Mouse (Mus musculus) ZHBTc4 (cell line): ENCODE data around the gene Slc27a5.

Experiments
- DNase-seq: peaks from one replicate; pipeline ENCODE4 v3.0.0-alpha.2; 2011; ENCODE audit warnings: low read depth, low spot score

Slc27a5 gene

GRCm38 (mm10) chr7:12986906-12987305 is 11.1 kb downstream of the Slc27a5 start:
- DNase-seq: peak; percentile 76

GRCm38 (mm10) chr7:12985724-12986123 is 12.3 kb downstream of the Slc27a5 start:
- no peak for DNase-seq

- peak; percentile 56 for DNase-seq
These were observed 17.7 kb downstream of the Slc27a5 start for GRCm38 (mm10) chr7:12980291-12980690.

GRCm38 (mm10) chr7:12979776-12980175 is 18.2 kb downstream of the Slc27a5 start:
- peak; percentile 64 for DNase-seq

- no peak for DNase-seq
These were observed 18.9 kb downstream of the Slc27a5 start for GRCm38 (mm10) chr7:12978931-12979722.

- peak; percentile 99 for DNase-seq
These were observed 20.2 kb downstream of the Slc27a5 start, which contains the start of gene Zfp446 for GRCm38 (mm10) chr7:12977682-12978389. TSS of gene Zfp446 (plus strand) at chr7:12977848.

- DNase-seq: peak; percentile 63
These were observed 27.1 kb downstream of the Slc27a5 start for GRCm38 (mm10) chr7:12970906-12971305.

- DNase-seq: peak; percentile 68
These were observed 31.7 kb downstream of the Slc27a5 start for GRCm38 (mm10) chr7:12966104-12966845.

- DNase-seq: peak; percentile 94
These were observed 32.3 kb downstream of the Slc27a5 start, which contains the start of gene Zfp324 for GRCm38 (mm10) chr7:12965678-12966091. TSS of gene Zfp324 (plus strand) at chr7:12965838.

- DNase-seq: peak; percentile 89
These were observed 36.4 kb downstream of the Slc27a5 start for GRCm38 (mm10) chr7:12961511-12962141.

GRCm38 (mm10) chr7:12959718-12960117 is 38.3 kb downstream of the Slc27a5 start:
- peak; percentile 76 for DNase-seq

GRCm38 (mm10) chr7:12958948-12959347 is 39.0 kb downstream of the Slc27a5 start:
- no peak for DNase-seq

GRCm38 (mm10) chr7:12957511-12957910 is 40.5 kb downstream of the Slc27a5 start:
- DNase-seq: no peak

GRCm38 (mm10) chr7:12954896-12955295 is 43.1 kb downstream of the Slc27a5 start:
- no peak for DNase-seq

- DNase-seq: no peak
These were observed 48.1 kb downstream of the Slc27a5 start for GRCm38 (mm10) chr7:12949872-12950229.

GRCm38 (mm10) chr7:12949032-12949871 is 48.7 kb downstream of the Slc27a5 start:
- DNase-seq: peak; percentile 99

GRCm38 (mm10) chr7:12943488-12943887 is 54.5 kb downstream of the Slc27a5 start:
- DNase-seq: peak; percentile 76

- no peak for DNase-seq
These were observed 57.4 kb downstream of the Slc27a5 start for GRCm38 (mm10) chr7:12940599-12940998.
